Mouse (Mus musculus): Measurements from ENCODE around the gene Dcst2. TPM values are rescaled to one million over a fixed set of nuclear protein-coding genes. Genes with fewer than 3 reads are reported as not detected.
A peak's percentile ranks its signal among the peaks of the same experiment; 100 is the strongest.

Gene Dcst2
- polyA plus RNA-seq, 1 experiment = not detected

- H3K27me3 ChIP-seq (ENCODE audit: control insufficient read depth) = no peaks in the 10 kb centered on the region
- no peak overlapping the region for H3K4me3 ChIP-seq (replicated peaks)
- peaks cover 33% of the 10 kb centered on the region for H3K4me1 ChIP-seq (ENCODE audit: control insufficient read depth)
- TF ChIP-seq GATA1 (IDR thresholded peaks at IDR 0.05; ENCODE audit: low read length) (no peak), TAL1 (IDR thresholded peaks at IDR 0.05; ENCODE audit: low read length) (no peak)
- H3K36me3 ChIP-seq (ENCODE audit: control insufficient read depth) = peaks cover 51% of the 10 kb centered on the region
- H3K9me3 ChIP-seq (ENCODE audit: control insufficient read depth, low read length) = no peaks in the 10 kb centered on the region
Measured at GRCm38 (mm10) chr3:89408448-89408847, 46.7 kb downstream of the Dcst2 start.

- Histone ChIP-seq H3K4me3 (replicated peaks) (no peak overlapping the region), H3K4me1 (ENCODE audit: control insufficient read depth) (peaks cover 33% of the 10 kb centered on the region), H3K36me3 (ENCODE audit: control insufficient read depth) (peaks cover 53% of the 10 kb centered on the region), H3K9me3 (ENCODE audit: control insufficient read depth, low read length) (peaks cover under 1% of the 10 kb centered on the region; the same call in 1 of the 2 replicates), H3K27me3 (ENCODE audit: control insufficient read depth) (no peaks in the 10 kb centered on the region)
- TF ChIP-seq TAL1 (IDR thresholded peaks at IDR 0.05; ENCODE audit: low read length) = no peak
- no peak for TF ChIP-seq GATA1 (IDR thresholded peaks at IDR 0.05; ENCODE audit: low read length)
Measured at GRCm38 (mm10) chr3:89409701-89410100, 47.9 kb downstream of the Dcst2 start.

GRCm38 (mm10) chr3:89410864-89411263 lies 49.1 kb downstream of the Dcst2 start:
- Histone ChIP-seq H3K4me1 (ENCODE audit: control insufficient read depth) (peaks cover 33% of the 10 kb centered on the region), H3K4me3 (replicated peaks) (peak overlapping the region; percentile 77), H3K27me3 (ENCODE audit: control insufficient read depth) (no peaks in the 10 kb centered on the region), H3K36me3 (ENCODE audit: control insufficient read depth) (peaks cover 55% of the 10 kb centered on the region), H3K9me3 (ENCODE audit: control insufficient read depth, low read length) (peaks cover 3% of the 10 kb centered on the region)
- TF ChIP-seq GATA1 (IDR thresholded peaks at IDR 0.05; ENCODE audit: low read length) = no peak

- no peak for TF ChIP-seq GATA1 (IDR thresholded peaks at IDR 0.05; ENCODE audit: low read length)
- no peak for TF ChIP-seq TAL1 (IDR thresholded peaks at IDR 0.05; ENCODE audit: low read length)
- H3K27me3 ChIP-seq (ENCODE audit: control insufficient read depth) = no peaks in the 10 kb centered on the region
Measured at GRCm38 (mm10) chr3:89411490-89412393, 50.0 kb downstream of the Dcst2 start, which contains the start of gene Flad1. Flad1 (minus strand) TSS chr3:89411870.

GRCm38 (mm10) chr3:89416158-89416557 lies 54.4 kb downstream of the Dcst2 start:
- no peaks in the 10 kb centered on the region for H3K27me3 ChIP-seq (ENCODE audit: control insufficient read depth)

More at GRCm38 (mm10) chr3:89411490-89412393, 50.0 kb downstream of the Dcst2 start, which contains the start of gene Flad1:
- peak within 1 kb of the TSS; percentile 77 for H3K4me3 ChIP-seq (replicated peaks)
- peaks cover 61% of the 10 kb centered on the region for H3K36me3 ChIP-seq (ENCODE audit: control insufficient read depth)
- H3K9me3 ChIP-seq (ENCODE audit: control insufficient read depth, low read length) = peaks cover 3% of the 10 kb centered on the region
- peaks cover 42% of the 10 kb centered on the region for H3K4me1 ChIP-seq (ENCODE audit: control insufficient read depth)

GRCm38 (mm10) chr3:89417131-89417530 lies 55.4 kb downstream of the Dcst2 start:
- H3K36me3 ChIP-seq (ENCODE audit: control insufficient read depth) = peaks cover 51% of the 10 kb centered on the region
- H3K4me1 ChIP-seq (ENCODE audit: control insufficient read depth) = peaks cover 52% of the 10 kb centered on the region
- no peaks in the 10 kb centered on the region for H3K27me3 ChIP-seq (ENCODE audit: control insufficient read depth)
- TF ChIP-seq GATA1 (IDR thresholded peaks at IDR 0.05; ENCODE audit: low read length) (no peak), TAL1 (IDR thresholded peaks at IDR 0.05; ENCODE audit: low read length) (no peak)
- H3K9me3 ChIP-seq (ENCODE audit: control insufficient read depth, low read length) = peaks cover 3% of the 10 kb centered on the region
- peak overlapping the region; percentile 96 for H3K4me3 ChIP-seq (replicated peaks)

More at GRCm38 (mm10) chr3:89416158-89416557, 54.4 kb downstream of the Dcst2 start:
- H3K4me1 ChIP-seq (ENCODE audit: control insufficient read depth) = peaks cover 48% of the 10 kb centered on the region
- H3K4me3 ChIP-seq (replicated peaks) = peak overlapping the region; percentile 96
- H3K9me3 ChIP-seq (ENCODE audit: control insufficient read depth, low read length) = peaks cover 3% of the 10 kb centered on the region
- no peak for TF ChIP-seq TAL1 (IDR thresholded peaks at IDR 0.05; ENCODE audit: low read length)
- no peak for TF ChIP-seq GATA1 (IDR thresholded peaks at IDR 0.05; ENCODE audit: low read length)
- H3K36me3 ChIP-seq (ENCODE audit: control insufficient read depth) = peaks cover 46% of the 10 kb centered on the region

GRCm38 (mm10) chr3:89417840-89418169 lies 56.0 kb downstream of the Dcst2 start:
- H3K9me3 ChIP-seq (ENCODE audit: control insufficient read depth, low read length) = peaks cover 3% of the 10 kb centered on the region
- H3K36me3 ChIP-seq (ENCODE audit: control insufficient read depth) = peaks cover 57% of the 10 kb centered on the region
- no peaks in the 10 kb centered on the region for H3K27me3 ChIP-seq (ENCODE audit: control insufficient read depth)
- peaks cover 53% of the 10 kb centered on the region for H3K4me1 ChIP-seq (ENCODE audit: control insufficient read depth)
- peak overlapping the region; percentile 96 for H3K4me3 ChIP-seq (replicated peaks)
- TF ChIP-seq TAL1 (IDR thresholded peaks at IDR 0.05; ENCODE audit: low read length) (no peak), GATA1 (IDR thresholded peaks at IDR 0.05; ENCODE audit: low read length) (no peak)

GRCm38 (mm10) chr3:89418170-89418860 lies 56.5 kb downstream of the Dcst2 start, which contains the start of the genes Cks1b and Shc1:
Cks1b (minus strand) TSS chr3:89418383.
Shc1 (plus strand) TSS chr3:89418443.
- Histone ChIP-seq H3K4me3 (replicated peaks) (peak within 1 kb of the TSS; percentile 96), H3K36me3 (ENCODE audit: control insufficient read depth) (peaks cover 58% of the 10 kb centered on the region), H3K4me1 (ENCODE audit: control insufficient read depth) (peaks cover 59% of the 10 kb centered on the region), H3K9me3 (ENCODE audit: control insufficient read depth, low read length) (peaks cover 3% of the 10 kb centered on the region), H3K27me3 (ENCODE audit: control insufficient read depth) (no peaks in the 10 kb centered on the region)
- TF ChIP-seq GATA1 (IDR thresholded peaks at IDR 0.05; ENCODE audit: low read length) (no peak), TAL1 (IDR thresholded peaks at IDR 0.05; ENCODE audit: low read length) (no peak)

- Histone ChIP-seq H3K4me3 (replicated peaks) (peak overlapping the region; percentile 96), H3K9me3 (ENCODE audit: control insufficient read depth, low read length) (peaks cover 3% of the 10 kb centered on the region), H3K4me1 (ENCODE audit: control insufficient read depth) (peaks cover 64% of the 10 kb centered on the region), H3K27me3 (ENCODE audit: control insufficient read depth) (no peaks in the 10 kb centered on the region), H3K36me3 (ENCODE audit: control insufficient read depth) (peaks cover 58% of the 10 kb centered on the region)
- TF ChIP-seq GATA1 (IDR thresholded peaks at IDR 0.05; ENCODE audit: low read length) (no peak), TAL1 (IDR thresholded peaks at IDR 0.05; ENCODE audit: low read length) (no peak)
Measured at GRCm38 (mm10) chr3:89418861-89419250, 57.1 kb downstream of the Dcst2 start.
